Mouse (Mus musculus): ENCODE measurements at regions not wholly inside any gene's neighbourhood (a gene's known extent, or its start where the extent isn't known, plus 50 kb on each side); places are given as distances from the start of the nearest gene placed in this dataset.

DNA sequence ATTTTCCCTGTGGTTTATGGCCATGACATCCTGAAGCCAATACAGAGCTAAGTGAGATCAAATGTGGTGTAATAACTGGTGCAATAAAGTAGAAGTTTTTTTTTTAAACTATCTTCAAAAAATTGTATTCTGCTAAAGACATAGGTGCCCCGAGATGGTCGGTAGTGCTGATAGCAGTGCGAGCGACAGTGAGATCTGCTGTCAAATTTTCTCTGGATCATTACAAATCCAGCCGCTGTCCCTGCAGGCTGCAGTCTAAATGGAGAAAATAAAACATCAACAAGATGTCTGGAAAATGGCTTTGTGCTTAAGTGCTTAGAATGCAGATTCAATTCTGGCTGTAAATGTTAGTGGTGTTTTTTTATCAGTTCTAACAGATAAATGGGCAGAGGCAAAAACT, 93.5 kb downstream of the Stk35 start:
- no peak for TF ChIP-seq POLR2A (IDR thresholded peaks at IDR 0.05; ENCODE audit: insufficient read depth, low read depth, low read length)
- no peak for TF ChIP-seq CTCF (IDR thresholded peaks at IDR 0.05; ENCODE audit: insufficient read depth, low read depth, low read length)
